Mouse (Mus musculus): ENCODE measurements around the gene Wdr75.

DNA sequence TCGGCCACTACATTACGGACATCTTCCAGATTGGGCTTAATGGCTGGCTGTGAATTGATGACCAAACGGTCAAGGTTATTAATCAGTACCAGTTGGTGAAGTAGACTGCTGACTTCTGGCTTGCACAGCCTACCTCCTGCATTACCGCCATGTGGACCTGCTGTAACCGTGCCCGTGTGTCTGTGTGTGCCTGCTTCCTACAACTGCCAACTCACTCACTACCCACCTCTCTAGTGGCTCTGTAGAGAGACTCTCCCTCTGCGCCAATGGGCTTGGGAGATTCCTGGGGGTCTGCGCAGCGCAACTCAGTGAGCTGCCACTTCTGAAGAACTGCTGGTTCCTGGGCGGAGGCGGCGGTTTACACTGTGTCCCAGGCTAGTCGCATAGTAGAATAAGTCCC is 25.6 kb upstream of the Wdr75 start:
- no peak for TF ChIP-seq EP300 (optimal IDR thresholded peaks at IDR 0.05)
- no peak for TF ChIP-seq CTCF (IDR thresholded peaks at IDR 0.05; ENCODE audit: low read depth)

All from stomach, postnatal 0 days (tissue).